Mouse (Mus musculus): Measurements from ENCODE around the gene Gtf2ird2. TPM values are rescaled to one million over a fixed set of nuclear protein-coding genes. Genes with fewer than 3 reads are reported as not detected.

The Gtf2ird2 gene
- total and polyA plus RNA-seq, 2 experiments: 2.4 to 3.1 TPM

DNA sequence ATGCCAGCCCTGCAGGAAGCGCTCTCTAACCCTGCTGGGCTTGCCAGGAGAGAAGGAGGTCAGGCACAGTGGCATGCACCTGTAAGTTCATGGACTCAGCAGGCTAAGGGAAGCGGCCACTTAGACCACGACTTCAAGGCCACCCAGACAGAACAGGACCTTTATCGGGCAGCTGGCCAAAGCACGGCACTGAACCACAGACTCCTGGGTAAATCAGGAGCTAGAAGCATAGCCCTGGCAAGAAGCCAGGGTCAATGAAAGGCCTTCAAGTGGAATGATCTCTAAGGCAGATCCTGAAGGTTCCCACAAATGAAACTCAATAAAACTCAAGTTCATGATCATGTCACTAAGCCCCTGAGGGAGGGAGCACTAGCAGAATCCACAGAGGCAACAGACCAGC is 19.1 kb upstream of the Gtf2ird2 start:
- Histone ChIP-seq H3K36me3 (ENCODE audit: control insufficient read depth, insufficient read depth, low read length) (peaks cover 7% of the 10 kb centered on the region; the same call in 1 of the 2 replicates), H3K27me3 (ENCODE audit: control insufficient read depth, insufficient read depth, low read length) (no peaks in the 10 kb centered on the region), H3K79me2 (ENCODE audit: control insufficient read depth, insufficient read depth, low read length) (no peaks in the 10 kb centered on the region), H3K4me1 (ENCODE audit: control insufficient read depth, insufficient read depth, low read length) (no peaks in the 10 kb centered on the region), H3K9ac (ENCODE audit: low read depth, low read length) (no peak overlapping the region), H3K4me3 (ENCODE audit: insufficient read depth, low read depth, low read length) (no peak overlapping the region), H3K27ac (replicated peaks; ENCODE audit: insufficient read depth, low read depth, low read length) (no peak overlapping the region)
- TF ChIP-seq CTCF (IDR thresholded peaks at IDR 0.05; ENCODE audit: low read depth, low read length): no peak
- no peak for TF ChIP-seq POLR2A (IDR thresholded peaks at IDR 0.05; ENCODE audit: extremely low read depth, insufficient read depth, low read length)
- DNase-seq (ENCODE audit: extremely low read depth, low read depth, low spot score): no peak
- 66% methylated on average over 5 of the region's 5 CpGs for WGBS

DNA sequence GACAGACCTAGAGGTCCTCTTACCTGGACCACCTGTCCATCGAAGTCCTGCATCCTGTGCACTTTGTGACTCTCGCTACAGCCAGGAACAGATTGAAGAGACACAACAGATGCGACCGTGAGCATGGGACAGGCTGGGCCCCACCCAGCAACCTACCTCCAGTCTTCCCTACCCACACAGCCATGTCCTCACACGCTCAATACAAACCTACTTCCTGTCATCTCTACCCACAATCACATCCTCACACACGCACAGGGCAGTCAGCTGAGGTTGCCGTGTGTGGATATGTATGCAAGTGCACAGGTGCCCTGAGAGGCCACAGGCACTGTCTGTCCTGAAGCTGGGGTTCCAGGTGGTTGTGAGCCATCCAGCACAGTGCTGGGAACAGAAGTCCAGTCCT is 17.2 kb upstream of the Gtf2ird2 start:
- peaks cover 2% of the 10 kb centered on the region; the same call in 1 of the 2 replicates for H3K4me1 ChIP-seq (ENCODE audit: control insufficient read depth, insufficient read depth, low read length)
- peaks cover 5% of the 10 kb centered on the region; the same call in 1 of the 2 replicates for H3K36me3 ChIP-seq (ENCODE audit: control insufficient read depth, insufficient read depth, low read length)
- WGBS: 89% methylated on average over 7 of the region's 7 CpGs
- TF ChIP-seq POLR2A (IDR thresholded peaks at IDR 0.05; ENCODE audit: extremely low read depth, insufficient read depth, low read length): no peak
- TF ChIP-seq CTCF (IDR thresholded peaks at IDR 0.05; ENCODE audit: low read depth, low read length): no peak
- DNase-seq (ENCODE audit: extremely low read depth, low read depth, low spot score): no peak
- H3K27me3 ChIP-seq (ENCODE audit: control insufficient read depth, insufficient read depth, low read length): no peaks in the 10 kb centered on the region
- H3K9ac ChIP-seq (ENCODE audit: low read depth, low read length): no peak overlapping the region
- no peaks in the 10 kb centered on the region for H3K79me2 ChIP-seq (ENCODE audit: control insufficient read depth, insufficient read depth, low read length)
- H3K27ac ChIP-seq (replicated peaks; ENCODE audit: insufficient read depth, low read depth, low read length): no peak overlapping the region
- H3K4me3 ChIP-seq (ENCODE audit: insufficient read depth, low read depth, low read length): no peak overlapping the region

DNA sequence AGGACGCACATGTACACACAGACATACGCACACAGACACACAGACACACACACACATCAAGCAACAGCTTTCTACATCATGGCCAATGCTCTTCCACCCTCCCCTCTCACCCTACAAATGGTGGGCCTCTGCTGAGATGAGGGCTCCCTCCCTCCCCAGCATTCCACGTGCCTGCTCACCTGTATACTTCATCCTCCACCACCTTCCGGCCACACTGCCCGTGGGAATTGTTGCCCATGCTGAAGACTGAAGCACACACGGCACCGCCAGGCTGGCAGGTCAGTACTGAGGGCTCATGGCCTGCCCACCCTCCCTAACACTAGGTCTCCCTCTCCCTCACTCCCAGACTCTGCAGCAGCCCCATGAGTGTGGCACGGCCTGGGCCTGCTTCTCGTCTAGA is 15.8 kb upstream of the Gtf2ird2 start:
- DNase-seq (ENCODE audit: extremely low read depth, low read depth, low spot score): no peak
- Histone ChIP-seq H3K4me1 (ENCODE audit: control insufficient read depth, insufficient read depth, low read length) (peaks cover 2% of the 10 kb centered on the region; the same call in 1 of the 2 replicates), H3K9ac (ENCODE audit: low read depth, low read length) (no peak overlapping the region), H3K79me2 (ENCODE audit: control insufficient read depth, insufficient read depth, low read length) (no peaks in the 10 kb centered on the region), H3K27me3 (ENCODE audit: control insufficient read depth, insufficient read depth, low read length) (no peaks in the 10 kb centered on the region), H3K27ac (replicated peaks; ENCODE audit: insufficient read depth, low read depth, low read length) (no peak overlapping the region), H3K4me3 (ENCODE audit: insufficient read depth, low read depth, low read length) (no peak overlapping the region), H3K36me3 (ENCODE audit: control insufficient read depth, insufficient read depth, low read length) (peaks cover 4% of the 10 kb centered on the region; the same call in 1 of the 2 replicates)
- TF ChIP-seq POLR2A (IDR thresholded peaks at IDR 0.05; ENCODE audit: extremely low read depth, insufficient read depth, low read length) (no peak), CTCF (IDR thresholded peaks at IDR 0.05; ENCODE audit: low read depth, low read length) (no peak)
- 97% methylated on average over 9 of the region's 9 CpGs for WGBS

DNA sequence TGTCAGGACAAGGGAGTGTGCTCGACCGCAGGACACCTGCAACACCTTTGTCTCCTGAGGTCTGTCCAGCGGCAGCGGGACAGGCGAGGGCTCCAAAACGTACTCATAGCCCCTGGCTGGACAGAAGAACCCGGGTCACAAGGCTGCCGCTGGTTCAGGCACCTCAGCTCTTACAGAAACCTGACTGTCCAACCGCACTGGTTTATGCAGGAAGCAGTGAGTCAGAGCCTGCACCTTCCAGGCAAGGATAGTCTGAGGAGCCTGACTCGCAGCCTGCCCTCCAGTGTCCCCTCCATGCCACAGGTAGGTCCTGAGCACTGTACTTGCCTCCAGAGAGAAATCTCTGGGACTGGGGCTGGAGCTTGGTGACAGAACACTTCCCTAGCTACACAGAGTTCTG is 14.6 kb upstream of the Gtf2ird2 start:
- Histone ChIP-seq H3K4me3 (ENCODE audit: insufficient read depth, low read depth, low read length) (no peak overlapping the region), H3K27me3 (ENCODE audit: control insufficient read depth, insufficient read depth, low read length) (no peaks in the 10 kb centered on the region), H3K27ac (replicated peaks; ENCODE audit: insufficient read depth, low read depth, low read length) (no peak overlapping the region), H3K4me1 (ENCODE audit: control insufficient read depth, insufficient read depth, low read length) (peaks cover 2% of the 10 kb centered on the region; the same call in 1 of the 2 replicates), H3K79me2 (ENCODE audit: control insufficient read depth, insufficient read depth, low read length) (no peaks in the 10 kb centered on the region; the same call in 1 of the 2 replicates), H3K9ac (ENCODE audit: low read depth, low read length) (no peak overlapping the region), H3K36me3 (ENCODE audit: control insufficient read depth, insufficient read depth, low read length) (no peaks in the 10 kb centered on the region)
- TF ChIP-seq POLR2A (IDR thresholded peaks at IDR 0.05; ENCODE audit: extremely low read depth, insufficient read depth, low read length): no peak
- no peak for TF ChIP-seq CTCF (IDR thresholded peaks at IDR 0.05; ENCODE audit: low read depth, low read length)
- DNase-seq (ENCODE audit: extremely low read depth, low read depth, low spot score): no peak
- 96% methylated on average over 10 of the region's 10 CpGs for WGBS

DNA sequence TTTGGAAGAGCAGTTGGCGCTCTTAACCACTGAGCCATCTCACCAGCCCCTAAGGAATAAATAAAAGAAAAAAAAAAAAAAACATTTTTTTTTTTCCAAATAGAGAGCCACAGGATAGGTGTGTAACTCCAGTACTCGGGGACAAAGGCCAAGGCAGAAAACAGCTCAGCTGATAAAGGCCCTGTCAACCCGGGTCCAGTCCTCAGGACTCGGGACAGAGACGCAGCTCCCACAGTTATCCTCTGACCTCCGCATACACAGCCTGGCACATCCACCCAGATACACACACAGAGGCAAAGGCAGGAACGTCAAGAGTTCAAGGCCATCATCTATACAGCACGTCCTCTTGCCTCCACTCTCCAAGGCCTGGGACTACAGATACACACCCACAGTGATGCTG is 13.7 kb upstream of the Gtf2ird2 start:
- TF ChIP-seq CTCF (IDR thresholded peaks at IDR 0.05; ENCODE audit: low read depth, low read length): no peak
- no peak for TF ChIP-seq POLR2A (IDR thresholded peaks at IDR 0.05; ENCODE audit: extremely low read depth, insufficient read depth, low read length)
- no peak overlapping the region for H3K4me3 ChIP-seq (ENCODE audit: insufficient read depth, low read depth, low read length)
- no peaks in the 10 kb centered on the region for H3K27me3 ChIP-seq (ENCODE audit: control insufficient read depth, insufficient read depth, low read length)
- peak; percentile 75 for DNase-seq (ENCODE audit: extremely low read depth, low read depth, low spot score)
- no peak overlapping the region for H3K27ac ChIP-seq (replicated peaks; ENCODE audit: insufficient read depth, low read depth, low read length)
- no peaks in the 10 kb centered on the region; the same call in 1 of the 2 replicates for H3K79me2 ChIP-seq (ENCODE audit: control insufficient read depth, insufficient read depth, low read length)
- H3K4me1 ChIP-seq (ENCODE audit: control insufficient read depth, insufficient read depth, low read length): peaks cover 2% of the 10 kb centered on the region; the same call in 1 of the 2 replicates
- 45% methylated on average over 8 of the region's 8 CpGs for WGBS
- no peak overlapping the region for H3K9ac ChIP-seq (ENCODE audit: low read depth, low read length)
- no peaks in the 10 kb centered on the region for H3K36me3 ChIP-seq (ENCODE audit: control insufficient read depth, insufficient read depth, low read length)

DNA sequence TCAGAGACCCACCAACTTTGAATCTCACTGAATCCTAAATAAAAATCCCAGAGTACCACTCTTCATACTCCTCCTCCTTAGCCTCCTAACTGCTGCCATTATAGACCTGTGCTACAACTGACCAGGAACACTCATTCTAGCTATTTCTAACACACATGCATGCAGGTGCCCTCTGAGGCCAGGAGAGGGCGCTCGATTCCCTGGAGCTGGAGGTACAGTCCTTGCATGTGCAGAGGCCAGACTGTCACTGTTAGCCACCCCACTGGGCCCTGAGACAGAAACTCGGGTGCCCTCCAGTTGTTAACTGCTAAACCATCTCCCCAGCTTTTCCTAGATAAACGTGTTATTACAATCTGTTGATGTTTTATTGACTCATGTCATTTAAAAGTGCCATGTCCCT is 10.6 kb upstream of the Gtf2ird2 start:
- WGBS: 40% methylated on average over 4 of the region's 4 CpGs
- peak; percentile 31 for DNase-seq (ENCODE audit: extremely low read depth, low read depth, low spot score)

More for the DNA sequence above, 10.6 kb upstream of the Gtf2ird2 start:
- no peaks in the 10 kb centered on the region for H3K36me3 ChIP-seq (ENCODE audit: control insufficient read depth, insufficient read depth, low read length)
- H3K27ac ChIP-seq (replicated peaks; ENCODE audit: insufficient read depth, low read depth, low read length): no peak overlapping the region
- no peak overlapping the region for H3K9ac ChIP-seq (ENCODE audit: low read depth, low read length)
- peaks cover 8% of the 10 kb centered on the region; the same call in 1 of the 2 replicates for H3K79me2 ChIP-seq (ENCODE audit: control insufficient read depth, insufficient read depth, low read length)
- no peaks in the 10 kb centered on the region for H3K27me3 ChIP-seq (ENCODE audit: control insufficient read depth, insufficient read depth, low read length)
- H3K4me1 ChIP-seq (ENCODE audit: control insufficient read depth, insufficient read depth, low read length): peaks cover 9% of the 10 kb centered on the region; the same call in 1 of the 2 replicates
- no peak overlapping the region for H3K4me3 ChIP-seq (ENCODE audit: insufficient read depth, low read depth, low read length)
- TF ChIP-seq CTCF (IDR thresholded peaks at IDR 0.05; ENCODE audit: low read depth, low read length) (peak; percentile 85), POLR2A (IDR thresholded peaks at IDR 0.05; ENCODE audit: extremely low read depth, insufficient read depth, low read length) (no peak)
